Mouse (Mus musculus): ENCODE results near the gene Chac1. TPM values are rescaled to one million over a fixed set of nuclear protein-coding genes. Genes with fewer than 3 reads are reported as not detected.
A peak's percentile ranks its signal among the peaks of the same experiment; 100 is the strongest.

Chac1 gene
- polyA plus RNA-seq, 1 experiment, result 3.1 TPM

GRCm38 (mm10) chr2:119318043-119318710, 32.9 kb upstream of the Chac1 start:
- H3K9me3 ChIP-seq (ENCODE audit: control insufficient read depth, low read length), result no peaks in the 10 kb centered on the region
- TF ChIP-seq TAL1 (IDR thresholded peaks at IDR 0.05; ENCODE audit: low read length) (no peak), GATA1 (IDR thresholded peaks at IDR 0.05; ENCODE audit: low read length) (no peak)
- H3K4me3 ChIP-seq (replicated peaks), result no peak overlapping the region
- peaks cover 32% of the 10 kb centered on the region for H3K4me1 ChIP-seq (ENCODE audit: control insufficient read depth)
- no peaks in the 10 kb centered on the region for H3K36me3 ChIP-seq (ENCODE audit: control insufficient read depth)
- H3K27me3 ChIP-seq (ENCODE audit: control insufficient read depth), result peaks cover 31% of the 10 kb centered on the region

- H3K9me3 ChIP-seq (ENCODE audit: control insufficient read depth, low read length), result peaks cover 2% of the 10 kb centered on the region; the same call in 1 of the 2 replicates
- no peak for TF ChIP-seq GATA1 (IDR thresholded peaks at IDR 0.05; ENCODE audit: low read length)
- 0 out of 3 replicates have a peak, but pooled peaks have one; percentile 26 for TF ChIP-seq TAL1 (IDR thresholded peaks at IDR 0.05; ENCODE audit: low read length)
- H3K4me1 ChIP-seq (ENCODE audit: control insufficient read depth), result peaks cover 49% of the 10 kb centered on the region
- no peak overlapping the region for H3K4me3 ChIP-seq (replicated peaks)
- H3K36me3 ChIP-seq (ENCODE audit: control insufficient read depth), result no peaks in the 10 kb centered on the region
- peaks cover 52% of the 10 kb centered on the region for H3K27me3 ChIP-seq (ENCODE audit: control insufficient read depth)
Observed at GRCm38 (mm10) chr2:119320571-119320970, 30.5 kb upstream of the Chac1 start.

- Histone ChIP-seq H3K4me3 (replicated peaks) (peak overlapping the region; percentile 41), H3K4me1 (ENCODE audit: control insufficient read depth) (peaks cover 57% of the 10 kb centered on the region), H3K27me3 (ENCODE audit: control insufficient read depth) (peaks cover 66% of the 10 kb centered on the region), H3K9me3 (ENCODE audit: control insufficient read depth, low read length) (peaks cover 9% of the 10 kb centered on the region; the same call in 1 of the 2 replicates), H3K36me3 (ENCODE audit: control insufficient read depth) (no peaks in the 10 kb centered on the region)
- no peak for TF ChIP-seq TAL1 (IDR thresholded peaks at IDR 0.05; ENCODE audit: low read length)
- no peak for TF ChIP-seq GATA1 (IDR thresholded peaks at IDR 0.05; ENCODE audit: low read length)
Observed at GRCm38 (mm10) chr2:119321771-119322586, 29.1 kb upstream of the Chac1 start.

GRCm38 (mm10) chr2:119322587-119323300, 28.3 kb upstream of the Chac1 start:
- H3K27me3 ChIP-seq (ENCODE audit: control insufficient read depth), result peaks cover 74% of the 10 kb centered on the region
- peaks cover 57% of the 10 kb centered on the region for H3K4me1 ChIP-seq (ENCODE audit: control insufficient read depth)
- H3K36me3 ChIP-seq (ENCODE audit: control insufficient read depth), result no peaks in the 10 kb centered on the region
- TF ChIP-seq GATA1 (IDR thresholded peaks at IDR 0.05; ENCODE audit: low read length) (no peak), TAL1 (IDR thresholded peaks at IDR 0.05; ENCODE audit: low read length) (no peak)
- H3K4me3 ChIP-seq (replicated peaks), result peak overlapping the region; percentile 41
- H3K9me3 ChIP-seq (ENCODE audit: control insufficient read depth, low read length), result peaks cover 9% of the 10 kb centered on the region; the same call in 1 of the 2 replicates

- Histone ChIP-seq H3K4me3 (replicated peaks) (no peak overlapping the region), H3K9me3 (ENCODE audit: control insufficient read depth, low read length) (peaks cover 9% of the 10 kb centered on the region; the same call in 1 of the 2 replicates), H3K27me3 (ENCODE audit: control insufficient read depth) (peaks cover 87% of the 10 kb centered on the region), H3K4me1 (ENCODE audit: control insufficient read depth) (peaks cover 55% of the 10 kb centered on the region), H3K36me3 (ENCODE audit: control insufficient read depth) (no peaks in the 10 kb centered on the region)
- TF ChIP-seq GATA1 (IDR thresholded peaks at IDR 0.05; ENCODE audit: low read length), result no peak
- no peak for TF ChIP-seq TAL1 (IDR thresholded peaks at IDR 0.05; ENCODE audit: low read length)
Observed at GRCm38 (mm10) chr2:119323866-119324575, 27.0 kb upstream of the Chac1 start.

DNA sequence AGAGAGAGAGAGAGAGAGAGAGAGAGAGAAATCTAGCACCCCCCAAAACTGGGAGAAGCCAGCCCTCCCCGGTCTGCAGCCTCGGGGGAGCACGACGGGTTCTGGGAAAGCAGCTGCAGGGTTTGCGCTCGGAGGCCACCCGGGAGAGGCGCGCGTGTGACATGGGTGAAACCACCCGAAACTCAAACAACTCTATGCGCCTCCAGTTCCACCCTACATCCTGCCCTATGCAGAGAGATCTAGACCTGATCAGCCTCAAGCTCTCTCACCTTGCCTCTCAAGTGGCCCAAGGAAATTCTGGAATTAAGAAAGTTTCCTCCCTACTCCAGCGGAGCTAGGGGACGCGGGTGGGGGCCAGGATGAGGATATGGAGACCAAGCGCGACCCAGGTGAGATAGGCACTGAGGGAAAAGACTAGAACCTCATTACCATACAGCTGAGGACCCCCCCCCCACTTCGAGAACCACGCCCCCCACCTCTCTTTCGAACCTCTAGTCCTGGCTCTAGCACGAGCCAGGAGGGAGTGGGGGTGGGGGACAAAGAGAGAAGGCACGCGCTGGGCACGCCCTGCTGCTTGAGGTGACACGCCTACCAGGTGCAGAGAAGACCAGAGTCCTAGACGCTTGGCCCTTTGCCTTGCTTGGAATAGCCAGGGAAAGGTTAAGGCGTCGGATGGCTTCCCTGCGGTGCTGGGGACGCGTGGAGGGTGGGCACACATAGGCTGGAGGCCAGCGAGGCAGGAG, 26.3 kb upstream of the Chac1 start:
- H3K9me3 ChIP-seq (ENCODE audit: control insufficient read depth, low read length), result peaks cover 9% of the 10 kb centered on the region; the same call in 1 of the 2 replicates
- H3K4me3 ChIP-seq (replicated peaks), result no peak overlapping the region
- TF ChIP-seq TAL1 (IDR thresholded peaks at IDR 0.05; ENCODE audit: low read length) (no peak), GATA1 (IDR thresholded peaks at IDR 0.05; ENCODE audit: low read length) (no peak)
- H3K36me3 ChIP-seq (ENCODE audit: control insufficient read depth), result no peaks in the 10 kb centered on the region
- H3K27me3 ChIP-seq (ENCODE audit: control insufficient read depth), result peaks cover 93% of the 10 kb centered on the region
- H3K4me1 ChIP-seq (ENCODE audit: control insufficient read depth), result peaks cover 52% of the 10 kb centered on the region

GRCm38 (mm10) chr2:119325568-119326143, 25.4 kb upstream of the Chac1 start, which contains the start of gene Dll4:
Gene Dll4, plus strand, starts transcription at chr2:119325784.
- Histone ChIP-seq H3K4me1 (ENCODE audit: control insufficient read depth) (peaks cover 47% of the 10 kb centered on the region), H3K27me3 (ENCODE audit: control insufficient read depth) (peaks cover 96% of the 10 kb centered on the region), H3K9me3 (ENCODE audit: control insufficient read depth, low read length) (peaks cover 9% of the 10 kb centered on the region; the same call in 1 of the 2 replicates), H3K36me3 (ENCODE audit: control insufficient read depth) (no peaks in the 10 kb centered on the region), H3K4me3 (replicated peaks) (peak within 1 kb of the TSS; percentile 40)
- no peak for TF ChIP-seq GATA1 (IDR thresholded peaks at IDR 0.05; ENCODE audit: low read length)
- TF ChIP-seq TAL1 (IDR thresholded peaks at IDR 0.05; ENCODE audit: low read length), result no peak

Measured in erythroblast, embryonic 14.5 days (primary cell).